Mouse (Mus musculus): Measurements from ENCODE around the gene Enox2.

- TF ChIP-seq CTCF (IDR thresholded peaks at IDR 0.05; ENCODE audit: low read depth, low read length), result no peak
- no peak for TF ChIP-seq POLR2A (IDR thresholded peaks at IDR 0.05; ENCODE audit: extremely low read depth, insufficient read depth, low read length)
These were observed 175.6 kb downstream of the Enox2 start for GRCm38 (mm10) chrX:49112412-49112811.

Data from liver, adult 2 months (tissue).